Mouse (Mus musculus) hindbrain, embryonic 15.5 days (tissue): ENCODE data around the gene Cks1brt. TPM values are rescaled to one million over a fixed set of nuclear protein-coding genes. Genes with fewer than 3 reads are reported as not detected.

Experiments
- ATAC-seq: fragments of 200-750 bp; cut with Nextera tagmentation; 2 replicates; pipeline ENCODE4 v1.8.0; 2017; ENCODE audit warnings: low read depth, moderate number of reproducible peaks, moderate TSS enrichment; ENCODE audit not compliant: low FRiP score
- H3K27ac ChIP-seq: fragments of 300-500 bp; sonication (generic); replicated peaks from 2 replicates; pipeline ENCODE4 v1.5.1; 2015; ENCODE audit warnings: mild to moderate bottlenecking, inconsistent platforms
- H3K27me3 ChIP-seq: fragments of 300-500 bp; sonication (generic); 2 replicates; pipeline ENCODE4 v1.6.1; 2015; ENCODE audit warnings: control low read depth, inconsistent platforms
- H3K36me3 ChIP-seq: fragments of 300-500 bp; sonication (generic); 2 replicates; pipeline ENCODE4 v1.6.1; 2015; ENCODE audit warnings: control low read depth, inconsistent platforms
- H3K4me1 ChIP-seq: fragments of 300-500 bp; sonication (generic); replicated peaks from 2 replicates; pipeline ENCODE4 v1.6.1; 2015; ENCODE audit warnings: control low read depth, inconsistent platforms
- H3K4me2 ChIP-seq: fragments of 300-500 bp; sonication (generic); 2 replicates; pipeline ENCODE4 v1.6.1; 2015; ENCODE audit warnings: moderate library complexity, mild to moderate bottlenecking, inconsistent platforms
- H3K4me3 ChIP-seq: fragments of 300-500 bp; sonication (generic); 2 replicates; pipeline ENCODE4 v1.5.1; 2015; ENCODE audit warnings: mild to moderate bottlenecking, inconsistent platforms
- H3K9ac ChIP-seq: fragments of 300-500 bp; sonication (generic); 2 replicates; pipeline ENCODE4 v1.6.1; 2015; ENCODE audit warnings: inconsistent platforms
- H3K9me3 ChIP-seq: fragments of 300-500 bp; sonication (generic); 2 replicates; pipeline ENCODE4 v1.6.1; 2016; ENCODE audit warnings: control low read depth, inconsistent platforms
- WGBS: fragments of 180-500 bp; shearing (Covaris S2); methylation state at CpG from one replicate; pipeline ENCODE4 v1.1.7; 2015; 5-methylcytosine and 5-hydroxymethylcytosine counted together
- microRNA-seq: library from miRNA; unstranded; fragments of <30 nt; microRNA quantifications from one replicate; pipeline ENCODE4, GENCODE M21; 2016
- polyA plus RNA-seq: library from polyadenylated mRNA; unstranded; fragments of >200 nt; fragmentation: Nextera tagmentation; extraction: Ambion mirVana; gene quantifications from 2 replicates; pipeline ENCODE4 v1.2.1, GENCODE M21; 2015

The Cks1brt gene
- polyA plus RNA-seq, 1 experiment from 2014 or later = not detected

DNA sequence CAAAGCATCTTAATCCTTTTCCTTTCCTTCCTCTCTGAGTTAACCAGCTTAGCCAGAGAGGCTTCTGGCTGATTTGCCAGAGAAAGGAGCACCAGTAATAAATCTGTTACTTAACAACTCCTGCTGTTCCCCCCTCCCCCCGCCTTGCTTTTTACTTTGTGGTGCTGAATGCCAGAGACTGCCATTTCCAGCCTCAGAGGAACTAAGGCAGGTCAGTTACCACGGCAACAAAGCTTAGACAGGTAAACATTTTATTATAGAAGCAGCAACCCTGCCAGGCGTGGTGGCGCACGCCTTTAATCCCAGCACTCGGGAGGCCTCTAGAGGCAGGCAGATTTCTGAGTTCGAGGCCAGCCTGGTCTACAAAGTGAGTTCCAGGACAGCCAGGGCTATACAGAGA is 24.2 kb downstream of the Cks1brt start:
- WGBS = 55% methylated on average over 7 of the region's 7 CpGs
- ATAC-seq = no peak

DNA sequence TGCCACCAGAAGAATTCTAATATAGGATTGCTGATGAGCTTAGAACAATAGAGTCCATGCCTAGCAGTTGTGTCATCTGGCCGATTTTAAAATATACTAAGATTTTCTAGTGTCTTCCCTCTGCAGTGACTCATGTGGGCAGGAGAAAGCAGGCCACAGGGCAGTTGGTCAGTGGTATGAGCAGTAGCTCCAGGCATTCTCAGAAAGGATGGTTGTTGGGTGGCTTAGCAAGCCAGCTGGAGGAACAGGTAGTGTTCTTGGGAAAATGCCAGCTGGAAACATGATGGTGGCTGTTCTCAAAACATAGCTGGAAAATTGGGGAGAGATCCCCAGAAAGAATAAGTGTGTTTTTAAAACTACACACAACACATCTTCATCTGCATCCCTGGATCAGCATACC is 40.6 kb downstream of the Cks1brt start:
- Histone ChIP-seq H3K36me3 (no peaks in the 10 kb centered on the region), H3K4me3 (no peak overlapping the region), H3K4me2 (no peak overlapping the region), H3K9me3 (no peaks in the 10 kb centered on the region), H3K27me3 (no peaks in the 10 kb centered on the region), H3K27ac (no peak overlapping the region), H3K4me1 (no peaks in the 10 kb centered on the region), H3K9ac (no peak overlapping the region)
- no peak for ATAC-seq
- WGBS = 85% methylated on average over 1 of the region's 1 CpGs

More for the DNA sequence above, 24.2 kb downstream of the Cks1brt start:
- Histone ChIP-seq H3K9ac (no peak overlapping the region), H3K27me3 (no peaks in the 10 kb centered on the region), H3K9me3 (no peaks in the 10 kb centered on the region), H3K36me3 (no peaks in the 10 kb centered on the region), H3K4me2 (no peak overlapping the region), H3K27ac (no peak overlapping the region), H3K4me1 (no peaks in the 10 kb centered on the region), H3K4me3 (no peak overlapping the region)

DNA sequence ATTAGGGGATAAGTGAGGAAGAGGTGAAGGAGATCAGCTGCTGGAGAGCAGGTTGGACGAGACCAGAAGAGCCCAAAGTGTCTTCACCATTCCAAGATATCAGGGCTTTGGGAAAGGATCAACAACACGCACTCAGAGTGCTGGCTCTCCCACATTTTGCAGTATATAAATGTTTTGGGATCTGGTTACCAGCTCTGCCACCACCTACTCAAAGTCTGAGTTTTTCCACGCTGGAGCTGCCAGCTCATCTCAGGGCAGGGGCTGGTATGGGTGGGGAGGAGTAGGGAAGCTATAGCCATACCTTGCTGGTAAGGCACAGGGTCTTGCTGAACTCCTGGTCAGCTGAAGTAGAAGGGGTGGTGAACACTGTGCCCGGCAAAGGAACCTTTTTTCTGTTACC is 68.5 kb downstream of the Cks1brt start:
- H3K36me3 ChIP-seq = no peaks in the 10 kb centered on the region
- H3K27me3 ChIP-seq = no peaks in the 10 kb centered on the region
- no peak overlapping the region for H3K27ac ChIP-seq
- 82% methylated on average over 4 of the region's 4 CpGs for WGBS
- no peak overlapping the region for H3K4me2 ChIP-seq
- ATAC-seq = no peak
- no peaks in the 10 kb centered on the region for H3K9me3 ChIP-seq
- no peak overlapping the region for H3K9ac ChIP-seq
- no peaks in the 10 kb centered on the region for H3K4me1 ChIP-seq
- no peak overlapping the region for H3K4me3 ChIP-seq

DNA sequence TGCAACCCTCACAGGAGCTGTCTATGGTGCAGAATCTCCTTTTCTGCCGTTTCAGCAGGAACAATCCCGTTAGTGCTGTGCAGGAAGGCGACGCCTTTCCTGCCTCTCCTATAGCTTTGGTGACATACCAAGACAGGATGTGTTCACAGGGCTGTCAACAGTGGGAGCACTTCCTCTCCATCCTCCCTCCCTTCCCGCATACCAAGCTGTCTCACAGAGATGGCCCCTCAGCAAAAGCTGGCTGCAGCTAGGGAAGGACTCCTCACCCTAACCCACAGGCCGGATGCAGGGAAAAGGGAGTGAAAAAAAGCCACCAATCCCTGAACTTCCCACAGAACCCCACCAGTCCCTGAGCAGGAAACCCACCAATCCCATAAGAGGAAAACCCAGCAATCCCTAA is 69.3 kb downstream of the Cks1brt start:
- Histone ChIP-seq H3K4me2 (no peak overlapping the region), H3K27ac (no peak overlapping the region), H3K4me3 (no peak overlapping the region), H3K9me3 (no peaks in the 10 kb centered on the region), H3K36me3 (no peaks in the 10 kb centered on the region), H3K4me1 (no peaks in the 10 kb centered on the region), H3K27me3 (no peaks in the 10 kb centered on the region), H3K9ac (no peak overlapping the region)
- ATAC-seq = no peak
- WGBS = 59% methylated on average over 6 of the region's 6 CpGs

Small RNA genes lying within 50 kb of the gene (microRNA-seq; reads per million reads assigned to microRNA genes)
- gene Gm23388 = 2.0 reads per million

Other genes starting within 250 kb of the Cks1brt start
- 0.64 TPM in 2 replicates for gene Klf1, start 250.0 kb upstream of the Cks1brt start, polyA plus RNA-seq
- gene Dnase2a, start 243.4 kb upstream of the Cks1brt start, polyA plus RNA-seq = 5.7 and 7.3 TPM in 2 replicates
- 72.4 and 81.1 TPM in 2 replicates for gene Mast1, start 214.6 kb upstream of the Cks1brt start, polyA plus RNA-seq
- 2.8 and 3.5 TPM in 2 replicates for gene Rtbdn, start 204.9 kb upstream of the Cks1brt start, polyA plus RNA-seq
- gene Gm49661, start 182.5 kb upstream of the Cks1brt start, polyA plus RNA-seq = not detected in 2 replicates
- 1,124 and 1,185 TPM in 2 replicates for gene Prdx2, start 182.3 kb upstream of the Cks1brt start, polyA plus RNA-seq
- gene Rnaseh2a, start 182.2 kb upstream of the Cks1brt start, polyA plus RNA-seq = 54.2 and 59.8 TPM in 2 replicates
- gene Junb, start 173.2 kb upstream of the Cks1brt start, polyA plus RNA-seq = 6.3 and 6.8 TPM in 2 replicates
- gene Hook2, start 161.3 kb upstream of the Cks1brt start, polyA plus RNA-seq = 34.0 and 37.3 TPM in 2 replicates
- 0.08 TPM in 1 of 2 replicates, not detected in the other for gene Best2, start 137.4 kb upstream of the Cks1brt start, polyA plus RNA-seq
- gene Asna1, start 126.6 kb upstream of the Cks1brt start, polyA plus RNA-seq = 148 and 159 TPM in 2 replicates
- gene Trir, start 125.1 kb upstream of the Cks1brt start, polyA plus RNA-seq = 123 and 132 TPM in 2 replicates
- gene Tnpo2, start 115.0 kb upstream of the Cks1brt start, polyA plus RNA-seq = 56.8 and 63.7 TPM in 2 replicates
- gene Fbxw9, start 91.9 kb upstream of the Cks1brt start, polyA plus RNA-seq = 72.0 and 76.1 TPM in 2 replicates
- gene Gm5741, start 83.9 kb upstream of the Cks1brt start, polyA plus RNA-seq = 0.99 and 1.0 TPM in 2 replicates
- 103 and 111 TPM in 2 replicates for gene Dhps, start 80.2 kb upstream of the Cks1brt start, polyA plus RNA-seq
- gene Wdr83os, start 71.2 kb upstream of the Cks1brt start, polyA plus RNA-seq = 117 and 119 TPM in 2 replicates
- 47.2 and 53.0 TPM in 2 replicates for gene Wdr83, start 70.6 kb upstream of the Cks1brt start, polyA plus RNA-seq
- gene Man2b1, start 68.7 kb upstream of the Cks1brt start, polyA plus RNA-seq = 20.9 and 22.5 TPM in 2 replicates
- 3.9 and 4.6 TPM in 2 replicates for gene Zfp791, start 28.8 kb upstream of the Cks1brt start, polyA plus RNA-seq
- not detected in 2 replicates for gene Olfr371, start 74.1 kb downstream of the Cks1brt start, polyA plus RNA-seq
- gene Orc6, start 147.7 kb downstream of the Cks1brt start, polyA plus RNA-seq = 64.8 and 70.3 TPM in 2 replicates
- 169 TPM in 2 replicates for gene Vps35, start 147.9 kb downstream of the Cks1brt start, polyA plus RNA-seq
- gene Mylk3, start 234.4 kb downstream of the Cks1brt start, polyA plus RNA-seq = 0.28 and 0.47 TPM in 2 replicates